Mouse (Mus musculus): ENCODE data around the gene Ift27.

- TF ChIP-seq POLR2A (IDR thresholded peaks at IDR 0.05; ENCODE audit: control insufficient read depth, low read depth, low read length) (no peak), CTCF (IDR thresholded peaks at IDR 0.05; ENCODE audit: control insufficient read depth, insufficient read depth, insufficient replicate concordance, low read depth, low read length) (no peak)
Measured at GRCm38 (mm10) chr15:78169566-78169965, 4.3 kb downstream of the Ift27 start.

Data from testis, adult 2 months (tissue).